Mouse (Mus musculus) heart, embryonic 15.5 days (tissue): ENCODE results near the gene Sult5a1. TPM values are rescaled to one million over a fixed set of nuclear protein-coding genes. Genes with fewer than 3 reads are reported as not detected.
"Not testable (repeated sequence)": the region's sequence is repeated elsewhere in the genome, so short reads cannot be mapped to it uniquely, and the experiment has no call there.

Experiments
- ATAC-seq: fragments of 200-750 bp; cut with Nextera tagmentation; replicated peaks from 2 replicates; pipeline ENCODE4 v1.8.0; 2017; ENCODE audit warnings: low read depth, moderate TSS enrichment; ENCODE audit not compliant: insufficient number of reproducible peaks, insufficient read depth, low FRiP score
- H3K27ac ChIP-seq: fragments of 300-500 bp; sonication (generic); 2 replicates; pipeline ENCODE4 v1.5.1; 2015; ENCODE audit warnings: mild to moderate bottlenecking, inconsistent platforms
- H3K27me3 ChIP-seq: fragments of 300-500 bp; sonication (generic); 2 replicates; pipeline ENCODE4 v1.6.1; 2015; ENCODE audit warnings: inconsistent platforms
- H3K36me3 ChIP-seq: fragments of 300-500 bp; sonication (generic); 2 replicates; pipeline ENCODE4 v1.6.1; 2015; ENCODE audit warnings: mild to moderate bottlenecking, inconsistent platforms
- H3K4me1 ChIP-seq: fragments of 300-500 bp; sonication (generic); replicated peaks from 2 replicates; pipeline ENCODE4 v1.6.1; 2015; ENCODE audit warnings: inconsistent platforms
- H3K4me2 ChIP-seq: fragments of 300-500 bp; sonication (generic); 2 replicates; pipeline ENCODE4 v1.6.1; 2015; ENCODE audit warnings: inconsistent platforms, mild to moderate bottlenecking, moderate library complexity
- H3K4me3 ChIP-seq: fragments of 300-500 bp; sonication (generic); 2 replicates; pipeline ENCODE4 v1.5.1; 2015; ENCODE audit warnings: mild to moderate bottlenecking, inconsistent platforms
- H3K9ac ChIP-seq: fragments of 300-500 bp; sonication (generic); 2 replicates; pipeline ENCODE4 v1.6.1; 2015; ENCODE audit warnings: mild to moderate bottlenecking, inconsistent platforms
- H3K9me3 ChIP-seq: fragments of 300-500 bp; sonication (generic); replicated peaks from 2 replicates; pipeline ENCODE4 v1.6.1; 2016; ENCODE audit warnings: inconsistent platforms
- WGBS: fragments of 180-500 bp; shearing (Covaris S2); methylation state at CpG from one replicate; pipeline ENCODE4 v1.1.7; 2015; ENCODE audit warnings: mixed read lengths; 5-methylcytosine and 5-hydroxymethylcytosine counted together
- polyA plus RNA-seq: library from polyadenylated mRNA; unstranded; fragments of >200 nt; fragmentation: Nextera tagmentation; extraction: Ambion mirVana; gene quantifications from 2 replicates; pipeline ENCODE4 v1.2.1, GENCODE M21; 2015

Gene Sult5a1
- polyA plus RNA-seq = 4.6 and 7.5 TPM in 2 replicates

DNA sequence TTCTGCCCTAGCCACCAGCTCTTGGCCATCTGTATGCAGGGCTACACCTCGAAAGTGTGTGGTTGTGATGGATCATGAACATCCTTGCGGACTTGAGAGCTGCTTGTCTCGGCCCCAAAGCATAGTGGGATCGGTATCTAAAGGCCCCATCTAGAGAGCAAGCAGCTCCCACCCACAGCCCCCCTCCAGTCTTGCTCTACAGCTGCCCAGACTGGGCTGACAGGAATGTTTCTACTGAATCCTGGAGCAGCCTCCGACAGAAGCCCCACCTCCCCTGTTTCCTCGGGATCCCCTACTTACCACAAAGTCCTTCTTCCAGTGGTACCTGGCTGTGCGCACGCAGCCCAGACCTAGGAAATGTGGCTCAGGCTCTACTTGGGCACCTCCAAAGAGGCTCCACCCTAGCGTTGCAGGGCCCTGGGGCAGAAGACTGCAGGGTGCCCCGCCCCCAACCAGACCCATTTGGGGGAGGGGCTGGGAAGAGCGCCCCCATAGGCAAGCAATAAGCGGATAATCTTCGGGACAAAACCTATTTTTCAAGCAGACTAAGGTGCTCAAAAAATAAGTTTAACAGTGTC, at the start of gene Sult5a1:
Sult5a1 (minus strand) TSS at position 428 of the 578 bp plus-strand sequence.
- no peak within 1 kb of the TSS for H3K9ac ChIP-seq
- H3K27ac ChIP-seq = no peak within 1 kb of the TSS
- no peaks in the 10 kb centered on the region for H3K36me3 ChIP-seq
- H3K4me1 ChIP-seq = peaks cover 26% of the 10 kb centered on the region
- 0 out of 2 replicates have a peak, but pooled peaks have one; percentile 25 for ATAC-seq
- peak within 1 kb of the TSS; percentile 47 for H3K4me2 ChIP-seq
- peak within 1 kb of the TSS; percentile 20; the same call in 1 of the 2 replicates for H3K4me3 ChIP-seq
- no peaks in the 10 kb centered on the region for H3K27me3 ChIP-seq
- no peaks in the 10 kb centered on the region for H3K9me3 ChIP-seq
- WGBS = 34% methylated on average over 13 of the region's 13 CpGs

DNA sequence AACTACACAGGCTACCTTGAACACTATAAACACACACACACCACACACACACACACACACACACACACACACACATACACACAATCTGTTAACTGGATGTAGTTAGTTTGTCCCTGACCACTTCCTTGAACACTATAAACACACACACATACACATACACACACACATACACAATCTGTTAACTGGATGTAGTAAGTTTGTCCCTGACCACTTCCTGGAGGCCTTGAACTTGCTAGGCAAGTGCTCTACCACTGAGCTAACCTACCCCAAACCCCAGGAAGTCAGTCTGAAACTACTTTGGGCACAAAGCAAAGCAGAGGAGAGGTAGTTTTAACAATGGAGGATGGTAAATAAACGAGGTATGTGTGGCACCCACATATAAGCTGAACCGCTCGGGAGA, 45.5 kb upstream of the Sult5a1 start:
- Histone ChIP-seq H3K36me3 (peaks cover 30% of the 10 kb centered on the region), H3K9ac (no peak overlapping the region), H3K4me3 (no peak overlapping the region), H3K4me1 (no peaks in the 10 kb centered on the region), H3K4me2 (no peak overlapping the region), H3K27ac (no peak overlapping the region), H3K27me3 (no peaks in the 10 kb centered on the region; the same call in 1 of the 2 replicates), H3K9me3 (no peaks in the 10 kb centered on the region)
- ATAC-seq = no peak
- WGBS = 77% methylated on average over 3 of the region's 3 CpGs

GRCm38 (mm10) chr8:123202288-123202687, 44.2 kb upstream of the Sult5a1 start:
- Histone ChIP-seq H3K36me3 (peaks cover 17% of the 10 kb centered on the region), H3K9ac (no peak overlapping the region), H3K4me3 (no peak overlapping the region), H3K27ac (no peak overlapping the region), H3K27me3 (no peaks in the 10 kb centered on the region; the same call in 1 of the 2 replicates), H3K9me3 (no peaks in the 10 kb centered on the region), H3K4me1 (no peaks in the 10 kb centered on the region), H3K4me2 (no peak overlapping the region)
- no peak for ATAC-seq
- 25% methylated on average over 5 of the region's 5 CpGs for WGBS

DNA sequence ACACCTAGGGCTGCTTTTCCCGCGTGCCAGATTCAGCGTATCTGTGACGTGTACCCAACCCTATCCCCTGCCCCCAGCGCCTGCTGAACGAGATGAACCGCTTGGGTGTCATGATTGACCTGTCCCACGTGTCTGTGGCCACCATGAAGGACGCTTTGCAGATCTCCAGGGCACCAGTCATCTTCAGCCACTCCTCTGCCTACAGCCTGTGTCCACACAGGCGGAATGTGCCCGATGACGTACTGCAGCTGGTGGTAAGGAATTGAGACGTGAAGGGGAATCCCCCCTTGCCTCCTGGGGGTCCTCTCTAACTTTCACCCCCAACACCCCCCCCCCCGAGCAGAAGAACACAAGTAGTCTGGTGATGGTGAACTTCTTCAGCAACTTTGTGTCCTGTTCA, 41.7 kb upstream of the Sult5a1 start:
- Histone ChIP-seq H3K4me1 (no peaks in the 10 kb centered on the region), H3K4me3 (no peak overlapping the region), H3K9me3 (no peaks in the 10 kb centered on the region), H3K9ac (no peak overlapping the region), H3K27me3 (no peaks in the 10 kb centered on the region; the same call in 1 of the 2 replicates), H3K4me2 (no peak overlapping the region), H3K36me3 (peaks cover under 1% of the 10 kb centered on the region; the same call in 1 of the 2 replicates), H3K27ac (no peak overlapping the region)
- ATAC-seq = no peak
- 49% methylated on average over 14 of the region's 14 CpGs for WGBS

DNA sequence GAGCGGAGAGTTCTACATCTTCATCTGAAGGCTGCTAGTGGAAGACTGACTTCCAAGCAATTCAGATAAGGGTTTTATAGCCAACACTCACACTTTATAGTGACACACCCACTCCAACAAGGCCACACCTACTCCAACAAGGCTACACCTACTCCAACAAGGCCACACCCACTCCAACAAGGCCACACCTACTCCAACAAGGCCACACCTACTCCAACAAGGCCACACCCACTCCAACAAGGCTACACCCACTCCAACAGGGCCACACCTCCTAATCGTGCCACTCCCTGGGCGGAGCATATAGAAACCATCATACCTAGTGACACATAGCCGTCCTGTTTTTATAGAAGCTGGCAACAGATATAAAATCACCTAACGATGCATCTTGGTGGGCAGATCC, 38.9 kb upstream of the Sult5a1 start:
- not testable (repeated sequence) for H3K36me3 ChIP-seq, H3K27me3 ChIP-seq, H3K9ac ChIP-seq, H3K4me1 ChIP-seq, H3K4me2 ChIP-seq, ATAC-seq, H3K27ac ChIP-seq, H3K4me3 ChIP-seq, H3K9me3 ChIP-seq
- 73% methylated on average over 5 of the region's 5 CpGs for WGBS

DNA sequence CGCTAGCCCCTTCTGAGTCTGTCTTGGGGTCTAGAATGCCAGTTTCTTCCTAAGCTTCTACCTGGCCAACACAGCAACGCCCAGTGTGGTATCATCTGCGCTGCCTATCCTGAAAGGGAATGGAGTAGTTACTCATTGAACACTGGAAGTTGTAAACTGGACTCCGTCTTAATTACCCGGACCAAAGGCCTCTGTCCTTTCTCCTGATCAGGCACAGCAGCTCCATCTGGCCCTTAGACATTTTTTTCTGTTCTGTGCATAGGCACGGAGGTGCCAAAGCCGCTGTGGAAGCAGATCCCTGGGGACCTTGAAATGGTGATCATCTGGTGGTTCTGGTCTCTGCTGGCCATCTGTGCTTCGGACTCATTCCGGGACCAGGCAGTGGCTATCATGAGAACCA, 35.7 kb upstream of the Sult5a1 start:
- no peak for ATAC-seq
- no peak overlapping the region for H3K9ac ChIP-seq

GRCm38 (mm10) chr8:123191908-123192307, 33.8 kb upstream of the Sult5a1 start:
- Histone ChIP-seq H3K4me2 (no peak overlapping the region), H3K9ac (no peak overlapping the region), H3K36me3 (no peaks in the 10 kb centered on the region), H3K4me1 (peaks cover 2% of the 10 kb centered on the region), H3K27me3 (no peaks in the 10 kb centered on the region), H3K27ac (no peak overlapping the region), H3K9me3 (no peaks in the 10 kb centered on the region), H3K4me3 (no peak overlapping the region)
- ATAC-seq = no peak
- WGBS = 55% methylated on average over 8 of the region's 8 CpGs

More for the DNA sequence above, 35.7 kb upstream of the Sult5a1 start:
- H3K4me3 ChIP-seq = no peak overlapping the region
- no peak overlapping the region for H3K4me2 ChIP-seq
- H3K9me3 ChIP-seq = no peaks in the 10 kb centered on the region
- peaks cover 2% of the 10 kb centered on the region for H3K4me1 ChIP-seq
- H3K27me3 ChIP-seq = no peaks in the 10 kb centered on the region
- WGBS = 87% methylated on average over 9 of the region's 9 CpGs
- H3K36me3 ChIP-seq = no peaks in the 10 kb centered on the region
- H3K27ac ChIP-seq = no peak overlapping the region

DNA sequence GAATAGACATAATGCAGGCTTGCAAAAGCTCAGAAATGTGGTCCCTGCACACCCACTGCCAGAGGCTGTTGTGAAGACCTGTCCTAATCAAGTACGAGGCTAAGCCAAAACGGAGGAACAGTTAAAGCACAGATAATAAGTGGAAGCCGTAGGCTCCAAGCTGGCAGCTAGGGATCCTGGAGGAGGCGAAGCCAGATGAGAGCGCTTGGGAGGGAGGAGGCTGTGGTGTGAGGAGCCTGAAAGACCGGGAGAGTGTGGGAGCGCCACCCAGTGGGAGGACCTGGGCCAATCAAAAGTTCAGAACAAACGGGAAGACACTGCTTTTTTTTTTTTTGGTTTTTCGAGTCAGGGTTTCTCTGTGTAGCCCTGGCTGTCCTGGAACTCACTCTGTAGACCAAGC, 32.6 kb upstream of the Sult5a1 start:
- no peak overlapping the region; the same call in 1 of the 2 replicates for H3K9ac ChIP-seq
- WGBS = 2% methylated on average over 9 of the region's 9 CpGs
- peaks cover 11% of the 10 kb centered on the region for H3K4me1 ChIP-seq
- H3K4me2 ChIP-seq = peak overlapping the region; percentile 51
- ATAC-seq = no peak
- H3K9me3 ChIP-seq = no peaks in the 10 kb centered on the region
- H3K4me3 ChIP-seq = no peak overlapping the region
- no peaks in the 10 kb centered on the region for H3K27me3 ChIP-seq
- H3K36me3 ChIP-seq = no peaks in the 10 kb centered on the region
- no peak overlapping the region for H3K27ac ChIP-seq

DNA sequence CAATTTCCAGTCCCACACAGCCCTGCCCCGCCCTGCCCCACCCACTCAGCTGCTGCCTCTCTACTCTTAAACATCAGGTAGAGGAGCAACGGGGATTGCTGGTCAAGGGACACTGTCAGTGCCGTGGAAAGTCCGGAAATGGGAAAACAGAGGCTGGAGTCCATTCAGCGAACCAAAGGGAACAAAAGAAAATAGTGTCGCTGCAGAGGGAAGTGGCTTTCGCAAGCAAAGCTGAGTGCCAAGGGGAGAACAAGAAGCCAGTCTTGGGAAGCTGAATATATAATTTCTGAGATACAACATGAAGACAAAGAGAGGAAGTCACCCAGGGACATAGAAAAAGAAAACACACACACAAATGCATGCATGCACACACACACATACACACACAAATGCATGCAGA, 30.7 kb upstream of the Sult5a1 start:
- no peak for ATAC-seq
- H3K27ac ChIP-seq = no peak overlapping the region
- no peaks in the 10 kb centered on the region for H3K27me3 ChIP-seq
- H3K4me1 ChIP-seq = peaks cover 15% of the 10 kb centered on the region
- no peak overlapping the region for H3K4me2 ChIP-seq
- H3K4me3 ChIP-seq = no peak overlapping the region
- H3K9ac ChIP-seq = no peak overlapping the region
- no peaks in the 10 kb centered on the region for H3K36me3 ChIP-seq
- H3K9me3 ChIP-seq = no peaks in the 10 kb centered on the region
- 70% methylated on average over 7 of the region's 7 CpGs for WGBS

- WGBS = 73% methylated on average over 2 of the region's 2 CpGs
- Histone ChIP-seq H3K9me3 (no peaks in the 10 kb centered on the region), H3K27ac (no peak overlapping the region), H3K27me3 (no peaks in the 10 kb centered on the region), H3K4me1 (peaks cover 15% of the 10 kb centered on the region), H3K4me3 (no peak overlapping the region), H3K36me3 (no peaks in the 10 kb centered on the region), H3K4me2 (no peak overlapping the region), H3K9ac (no peak overlapping the region)
- ATAC-seq = no peak
These were observed 29.9 kb upstream of the Sult5a1 start for GRCm38 (mm10) chr8:123188006-123188405.

DNA sequence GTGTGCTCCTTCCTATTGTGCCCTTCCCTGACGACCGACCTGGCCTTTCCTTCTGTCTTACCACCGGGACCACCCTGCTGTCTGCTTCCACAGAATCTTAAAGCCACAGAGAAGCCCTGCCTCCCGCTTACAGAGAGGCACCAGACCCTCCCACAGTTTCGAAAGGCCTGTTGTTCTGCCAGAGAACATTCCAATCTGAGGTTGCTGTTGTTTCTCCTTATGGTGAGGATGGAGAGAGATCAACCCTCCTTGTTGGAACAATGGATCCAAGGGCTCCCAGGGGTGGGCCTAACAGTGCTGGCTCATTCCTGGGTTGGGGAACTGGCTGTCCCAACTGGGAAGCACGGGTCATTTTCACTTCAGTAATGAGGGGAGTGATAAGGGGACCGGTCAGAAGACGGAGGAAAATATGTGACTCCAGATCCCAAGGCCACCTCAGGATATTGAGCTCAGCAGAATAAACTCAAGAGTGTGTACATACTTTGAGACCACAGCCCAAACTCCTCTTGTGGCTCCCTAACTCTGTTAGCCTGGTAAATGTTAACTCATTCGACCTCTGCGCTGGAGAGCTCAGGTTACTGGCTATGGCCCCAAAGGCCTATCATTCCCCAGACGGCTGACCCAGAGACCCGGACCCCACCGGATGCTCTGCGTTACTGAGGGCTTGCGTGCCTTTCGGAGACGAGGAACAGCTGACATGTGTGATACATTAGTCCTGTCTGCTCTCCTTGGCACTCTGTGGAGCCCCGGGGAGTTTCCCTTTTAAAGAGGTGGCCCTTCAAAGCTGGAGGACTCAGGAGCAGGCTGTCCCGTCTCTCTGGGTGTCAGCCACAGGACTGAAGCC, 27.7 kb upstream of the Sult5a1 start, which contains the start of gene Dpep1:
Dpep1 (plus strand) TSS at position 677 of the 844 bp plus-strand sequence.
- Histone ChIP-seq H3K4me1 (peaks cover 15% of the 10 kb centered on the region), H3K4me3 (no peak within 1 kb of the TSS), H3K36me3 (no peaks in the 10 kb centered on the region), H3K9ac (no peak within 1 kb of the TSS), H3K4me2 (no peak within 1 kb of the TSS), H3K27ac (peak within 1 kb of the TSS; percentile 57), H3K9me3 (no peaks in the 10 kb centered on the region), H3K27me3 (no peaks in the 10 kb centered on the region)
- ATAC-seq = peak; percentile 38; the same call in 1 of the 2 replicates
- 27% methylated on average over 19 of the region's 19 CpGs for WGBS
